Mouse (Mus musculus) heart, embryonic 14.5 days (tissue): ENCODE data around the gene Serf2. TPM values are rescaled to one million over a fixed set of nuclear protein-coding genes. Genes with fewer than 3 reads are reported as not detected.

Source experiments
- ATAC-seq: fragments of 200-750 bp; cut with Nextera tagmentation; 2 replicates; pipeline ENCODE4 v1.8.0; 2017; ENCODE audit warnings: low read depth, moderate TSS enrichment; ENCODE audit not compliant: insufficient number of reproducible peaks, insufficient read depth, low FRiP score
- H3K27ac ChIP-seq, 2 experiments: fragments of 200-500 bp in 1 of 2; fragments of 300-500 bp in 1 of 2; sonication (generic) in 1 of 2; replicated peaks in 1 of 2; 2 replicates each; pipeline ENCODE4 v1.5.1; 2012 to 2014; ENCODE audit warnings: low read depth in 2 of 2, low read length in 2 of 2, control low read depth in 1 of 2, mild to moderate bottlenecking in 1 of 2, mixed read lengths in 1 of 2; ENCODE audit not compliant: control insufficient read depth in 1 of 2, insufficient read depth in 1 of 2
- H3K27me3 ChIP-seq: fragments of 300-500 bp; sonication (generic); 2 replicates; pipeline ENCODE4 v1.6.1; 2014; ENCODE audit warnings: mild to moderate bottlenecking, low read length, control low read depth; ENCODE audit not compliant: control insufficient read depth, insufficient read depth
- H3K36me3 ChIP-seq: fragments of 300-500 bp; sonication (generic); 2 replicates; pipeline ENCODE4 v1.6.1; 2014; ENCODE audit warnings: mild to moderate bottlenecking, control low read depth, low read length, mixed read lengths; ENCODE audit not compliant: control insufficient read depth, insufficient read depth
- H3K4me1 ChIP-seq, 2 experiments: fragments of 200-500 bp in 1 of 2; fragments of 300-500 bp in 1 of 2; sonication (generic) in 1 of 2; 2 replicates each; pipeline ENCODE4 v1.6.1; 2012 to 2014; ENCODE audit warnings: low read length in 2 of 2, control low read depth in 1 of 2, mixed read lengths in 1 of 2; ENCODE audit not compliant: control insufficient read depth in 2 of 2, insufficient read depth in 2 of 2
- H3K4me2 ChIP-seq: fragments of 300-500 bp; sonication (generic); 2 replicates; pipeline ENCODE4 v1.6.1; 2014; ENCODE audit warnings: mild to moderate bottlenecking, low read length
- H3K4me3 ChIP-seq, 2 experiments: fragments of 200-500 bp in 1 of 2; fragments of 300-500 bp in 1 of 2; sonication (generic) in 1 of 2; 2 replicates each; pipeline ENCODE4 v1.5.1; 2012 to 2014; ENCODE audit warnings: low read length in 2 of 2, mild to moderate bottlenecking in 2 of 2, control low read depth in 1 of 2, low read depth in 1 of 2, moderate library complexity in 1 of 2; ENCODE audit not compliant: control insufficient read depth in 1 of 2, insufficient read depth in 1 of 2
- H3K9ac ChIP-seq: fragments of 300-500 bp; sonication (generic); 2 replicates; pipeline ENCODE4 v1.6.1; 2014; ENCODE audit warnings: mild to moderate bottlenecking, low read length
- H3K9me3 ChIP-seq: fragments of 300-500 bp; sonication (generic); 2 replicates; pipeline ENCODE4 v1.6.1; 2016; ENCODE audit warnings: low read length, control low read depth; ENCODE audit not compliant: control insufficient read depth
- WGBS: fragments of 180-500 bp; shearing (Covaris S2); extraction: QIAGEN DNeasy Blood & Tissue Kit; methylation state at CpG from one replicate; pipeline ENCODE4 v1.1.7; 2014; 5-methylcytosine and 5-hydroxymethylcytosine counted together
- polyA plus RNA-seq: library from polyadenylated mRNA; unstranded; fragments of >200 nt; fragmentation: Nextera tagmentation; extraction: Ambion mirVana; gene quantifications from 2 replicates; pipeline ENCODE4 v1.2.1, GENCODE M21; 2014

Serf2 gene
- polyA plus RNA-seq, 1 experiment from 2014 or later: 675 TPM

DNA sequence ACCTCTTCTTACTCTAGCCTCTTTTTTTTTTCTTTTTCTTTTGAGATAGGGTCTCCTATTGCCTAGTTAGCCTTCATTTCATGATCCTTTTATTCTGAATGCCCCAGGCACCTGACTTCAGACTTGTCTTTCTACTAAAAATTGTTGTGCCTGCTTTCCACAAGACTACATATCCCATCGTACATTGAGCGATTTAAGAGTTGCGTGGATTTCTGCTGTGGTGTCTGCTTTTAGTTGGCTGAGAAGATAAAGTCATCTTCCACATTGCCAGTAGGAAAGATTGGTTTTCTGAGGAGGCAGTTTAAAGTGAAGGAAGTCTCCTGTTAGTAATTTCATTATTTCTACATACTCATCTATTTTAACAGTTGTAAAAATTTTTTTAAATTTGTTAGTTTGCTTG is 33.4 kb upstream of the Serf2 start:
- Histone ChIP-seq H3K9me3 (no peaks in the 10 kb centered on the region), H3K4me2 (peak overlapping the region; percentile 73), H3K9ac (peak overlapping the region; percentile 100), H3K27ac (no peak overlapping the region), H3K27me3 (no peaks in the 10 kb centered on the region), H3K4me3 (peak overlapping the region in 1 of 2 experiments; percentile 100; a peak in 2 of 4 replicates), H3K36me3 (peaks cover 46% of the 10 kb centered on the region), H3K4me1 (peaks cover 4 to 23% of the 10 kb centered on the region in 2 experiments)
- 62% methylated on average over 3 of the region's 3 CpGs for WGBS
- ATAC-seq: no peak

DNA sequence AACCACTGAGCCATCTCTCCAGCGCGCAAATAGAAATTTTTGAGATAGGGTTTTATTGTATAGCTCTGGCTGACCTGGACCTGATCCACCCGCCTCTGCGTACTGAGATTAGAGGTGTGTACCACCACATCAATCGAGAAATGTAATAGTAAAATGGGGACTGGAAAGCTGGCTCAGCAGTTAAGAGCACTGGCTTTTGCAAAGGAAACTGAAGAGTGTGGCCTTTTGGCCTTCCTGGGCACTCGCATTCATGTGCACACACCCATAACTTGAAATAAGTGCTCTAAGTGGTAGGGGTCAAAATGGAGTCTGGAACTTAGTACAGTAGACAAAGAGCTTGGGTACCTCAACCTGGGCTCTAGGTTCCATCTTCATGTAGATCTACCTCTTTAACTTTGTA is 32.6 kb upstream of the Serf2 start:
- H3K36me3 ChIP-seq: peaks cover 54% of the 10 kb centered on the region
- no peak for ATAC-seq
- 0 out of 2 replicates have a peak overlapping the region, but pooled peaks have one; percentile 100 for H3K9ac ChIP-seq
- peak overlapping the region in 1 of 2 experiments; percentile 11; a peak in 2 of 4 replicates for H3K4me3 ChIP-seq
- H3K9me3 ChIP-seq: no peaks in the 10 kb centered on the region
- no peak overlapping the region for H3K27ac ChIP-seq
- 82% methylated on average over 6 of the region's 6 CpGs for WGBS
- peaks cover 4 to 23% of the 10 kb centered on the region in 2 experiments for H3K4me1 ChIP-seq
- no peaks in the 10 kb centered on the region for H3K27me3 ChIP-seq
- H3K4me2 ChIP-seq: peak overlapping the region; percentile 73

DNA sequence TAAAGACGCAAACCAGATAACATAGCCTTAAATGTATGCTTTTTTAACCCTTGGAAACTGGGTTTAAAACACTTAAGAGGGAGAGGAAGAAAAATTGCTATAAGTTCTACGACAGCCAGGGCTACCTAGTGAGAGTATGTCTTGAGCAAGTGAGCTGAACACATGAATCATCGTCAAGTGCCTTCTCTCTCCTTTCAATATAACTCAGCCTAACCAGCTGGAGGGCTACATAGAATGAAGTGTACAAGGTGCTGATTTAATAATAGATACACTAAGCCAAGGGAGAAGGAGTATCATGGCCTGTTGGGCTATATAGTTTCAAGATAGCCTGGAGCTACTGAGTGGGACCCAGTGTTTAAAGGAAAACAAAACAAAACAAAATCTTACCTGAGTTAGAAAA is 30.5 kb upstream of the Serf2 start:
- H3K36me3 ChIP-seq: peaks cover 73% of the 10 kb centered on the region
- H3K4me3 ChIP-seq: no peak overlapping the region
- peaks cover 3 to 23% of the 10 kb centered on the region in 2 experiments for H3K4me1 ChIP-seq
- H3K27ac ChIP-seq: no peak overlapping the region
- no peak for ATAC-seq
- no peak overlapping the region for H3K4me2 ChIP-seq
- H3K27me3 ChIP-seq: no peaks in the 10 kb centered on the region
- 86% methylated on average over 3 of the region's 3 CpGs for WGBS
- H3K9ac ChIP-seq: no peak overlapping the region
- no peaks in the 10 kb centered on the region for H3K9me3 ChIP-seq

DNA sequence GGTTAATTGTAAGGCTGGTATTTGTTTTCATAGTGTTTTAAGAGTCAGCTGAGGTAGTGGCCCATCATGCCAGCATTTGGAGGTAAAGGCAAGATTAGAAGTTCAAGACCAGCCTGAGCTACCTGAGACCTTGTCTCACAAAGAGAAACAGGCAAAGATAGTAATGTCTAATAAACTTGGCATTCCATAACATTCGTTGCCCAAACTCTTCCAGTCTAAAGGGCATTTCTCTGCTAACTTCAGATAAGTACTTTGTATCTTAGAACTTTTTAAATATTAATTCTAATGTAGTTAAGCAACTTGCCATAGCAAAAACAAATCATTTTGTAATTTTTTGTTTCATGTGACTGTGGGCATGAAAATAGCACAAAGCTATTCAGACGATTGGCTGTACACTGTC is 25.8 kb upstream of the Serf2 start:
- Histone ChIP-seq H3K4me1 (no peaks in the 10 kb centered on the region), H3K27me3 (no peaks in the 10 kb centered on the region), H3K4me3 (no peak overlapping the region), H3K36me3 (peaks cover 92% of the 10 kb centered on the region), H3K4me2 (no peak overlapping the region), H3K9ac (no peak overlapping the region), H3K27ac (no peak overlapping the region), H3K9me3 (no peaks in the 10 kb centered on the region)
- ATAC-seq: no peak
- 89% methylated on average over 2 of the region's 2 CpGs for WGBS

DNA sequence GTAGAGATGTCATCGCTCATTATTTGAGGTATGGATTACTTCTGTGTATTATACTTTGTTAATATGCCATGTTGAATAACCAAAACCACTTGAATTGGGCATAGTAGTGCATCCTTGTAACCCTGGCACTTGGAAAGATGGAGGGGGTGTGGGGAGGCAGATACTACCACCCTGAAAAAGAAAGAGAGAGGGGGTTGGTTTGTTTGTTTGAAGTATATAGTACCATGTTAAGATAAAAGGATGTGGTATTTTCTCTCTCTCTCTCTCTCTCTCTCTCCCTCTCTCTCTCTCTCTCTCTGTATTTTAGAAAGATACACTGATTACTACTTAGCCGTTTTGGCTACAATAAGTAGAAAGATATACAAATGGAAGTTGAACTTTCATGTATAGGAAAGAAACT is 23.1 kb upstream of the Serf2 start:
- H3K36me3 ChIP-seq: peaks cover 98% of the 10 kb centered on the region
- 87% methylated on average over 2 of the region's 2 CpGs for WGBS
- H3K9ac ChIP-seq: no peak overlapping the region
- H3K9me3 ChIP-seq: no peaks in the 10 kb centered on the region
- no peak overlapping the region for H3K4me3 ChIP-seq
- H3K27ac ChIP-seq: no peak overlapping the region
- H3K4me2 ChIP-seq: no peak overlapping the region
- no peaks in the 10 kb centered on the region for H3K27me3 ChIP-seq
- no peak for ATAC-seq
- H3K4me1 ChIP-seq: no peaks in the 10 kb centered on the region

DNA sequence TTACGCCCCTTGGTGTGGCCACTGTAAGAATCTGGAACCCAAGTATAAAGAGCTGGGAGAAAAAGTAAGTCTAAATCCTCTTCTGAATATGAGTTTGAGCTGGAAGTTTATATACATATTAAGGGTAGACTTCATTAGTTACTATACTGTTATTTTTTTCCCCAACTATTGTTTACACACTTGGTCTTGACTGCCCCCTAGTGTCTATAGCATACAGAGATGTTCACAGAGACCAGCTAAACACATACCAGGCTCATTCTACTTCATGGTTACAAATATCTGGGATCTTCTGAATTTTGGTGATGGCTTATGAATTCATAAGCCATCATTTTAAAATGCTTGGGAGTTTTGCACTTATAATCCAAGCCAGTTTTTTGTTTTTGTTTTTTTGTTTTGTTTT is 14.1 kb upstream of the Serf2 start:
- no peak overlapping the region for H3K4me3 ChIP-seq
- no peaks in the 10 kb centered on the region for H3K4me1 ChIP-seq
- WGBS: 94% methylated on average over 1 of the region's 1 CpGs
- ATAC-seq: no peak
- H3K9ac ChIP-seq: no peak overlapping the region
- no peak overlapping the region for H3K4me2 ChIP-seq
- no peak overlapping the region for H3K27ac ChIP-seq
- no peaks in the 10 kb centered on the region for H3K27me3 ChIP-seq
- peaks cover 100% of the 10 kb centered on the region for H3K36me3 ChIP-seq
- no peaks in the 10 kb centered on the region for H3K9me3 ChIP-seq

DNA sequence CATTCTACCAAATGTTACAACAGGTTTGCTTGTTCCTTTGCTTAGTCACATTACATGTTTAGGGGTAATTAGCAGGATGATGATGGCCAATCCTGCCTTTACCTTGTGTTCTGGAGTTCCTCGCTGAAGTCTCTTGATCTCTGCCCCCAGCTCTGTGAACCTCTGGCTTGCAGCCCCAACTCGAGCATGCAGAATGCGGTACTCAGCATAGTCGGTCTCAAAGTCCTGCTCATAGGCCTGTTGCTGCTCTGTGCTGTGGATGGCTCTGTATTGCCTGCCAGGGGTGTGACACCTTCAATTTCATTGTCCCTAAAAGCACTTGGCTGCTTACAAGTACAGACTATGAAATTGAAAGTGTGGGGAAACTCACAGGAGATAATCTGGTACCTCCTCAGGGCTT is 9.2 kb upstream of the Serf2 start:
- H3K9me3 ChIP-seq: no peaks in the 10 kb centered on the region
- H3K4me2 ChIP-seq: no peak overlapping the region
- no peak overlapping the region for H3K27ac ChIP-seq
- no peak for ATAC-seq
- WGBS: 65% methylated on average over 4 of the region's 4 CpGs
- H3K9ac ChIP-seq: no peak overlapping the region
- H3K4me3 ChIP-seq: no peak overlapping the region
- peaks cover 10 to 15% of the 10 kb centered on the region in 2 experiments; a peak in 3 of 4 replicates for H3K4me1 ChIP-seq
- H3K36me3 ChIP-seq: peaks cover 52% of the 10 kb centered on the region
- H3K27me3 ChIP-seq: no peaks in the 10 kb centered on the region

DNA sequence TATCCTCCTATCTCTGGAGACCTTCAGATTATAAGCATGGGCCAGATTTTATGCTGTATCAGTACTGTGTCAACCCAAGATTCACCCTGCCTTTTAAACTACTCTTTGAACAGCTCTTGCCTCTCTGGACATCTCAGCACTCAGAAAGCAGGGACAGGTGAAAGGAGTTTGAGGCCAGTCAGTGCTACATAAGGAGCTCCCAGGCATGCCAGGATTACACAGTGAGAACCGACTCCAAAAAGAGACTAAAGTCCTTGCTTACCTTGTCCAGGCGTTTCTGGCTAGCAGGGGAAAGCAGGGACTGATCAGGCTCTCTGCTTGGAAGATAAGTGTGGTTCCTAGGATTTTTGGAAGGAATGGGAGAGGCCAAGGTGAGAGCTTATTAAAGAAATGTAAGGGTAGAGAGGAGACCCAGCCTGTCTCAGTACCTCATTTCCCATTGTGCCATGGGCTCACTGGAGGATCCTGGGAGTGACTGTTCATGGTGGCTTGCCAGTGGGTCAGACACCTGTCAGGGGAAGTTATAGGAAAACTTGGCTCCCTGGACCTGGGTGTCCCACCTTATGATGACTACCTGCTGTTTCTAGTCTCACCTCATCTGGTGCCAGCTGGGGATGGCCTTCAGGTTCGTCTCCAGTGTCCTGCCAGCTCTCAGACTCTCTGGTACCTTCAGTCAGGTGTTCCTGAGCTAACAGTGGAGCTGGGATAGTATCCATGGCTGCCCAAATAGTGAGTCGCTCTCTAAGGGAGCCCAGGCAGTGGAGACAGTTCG is 8.0 kb upstream of the Serf2 start:
- peaks cover 39% of the 10 kb centered on the region for H3K36me3 ChIP-seq
- H3K27me3 ChIP-seq: no peaks in the 10 kb centered on the region
- WGBS: 44% methylated on average over 5 of the region's 5 CpGs
- no peak for ATAC-seq
- peaks cover 10 to 15% of the 10 kb centered on the region in 2 experiments; a peak in 3 of 4 replicates for H3K4me1 ChIP-seq
- H3K9me3 ChIP-seq: no peaks in the 10 kb centered on the region
- no peak overlapping the region for H3K27ac ChIP-seq
- no peak overlapping the region for H3K4me3 ChIP-seq
- no peak overlapping the region for H3K4me2 ChIP-seq
- H3K9ac ChIP-seq: no peak overlapping the region
